Mouse (Mus musculus): ENCODE measurements at regions not wholly inside any gene's neighbourhood (a gene's known extent, or its start where the extent isn't known, plus 50 kb on each side); places are given as distances from the start of the nearest gene placed in this dataset.

DNA sequence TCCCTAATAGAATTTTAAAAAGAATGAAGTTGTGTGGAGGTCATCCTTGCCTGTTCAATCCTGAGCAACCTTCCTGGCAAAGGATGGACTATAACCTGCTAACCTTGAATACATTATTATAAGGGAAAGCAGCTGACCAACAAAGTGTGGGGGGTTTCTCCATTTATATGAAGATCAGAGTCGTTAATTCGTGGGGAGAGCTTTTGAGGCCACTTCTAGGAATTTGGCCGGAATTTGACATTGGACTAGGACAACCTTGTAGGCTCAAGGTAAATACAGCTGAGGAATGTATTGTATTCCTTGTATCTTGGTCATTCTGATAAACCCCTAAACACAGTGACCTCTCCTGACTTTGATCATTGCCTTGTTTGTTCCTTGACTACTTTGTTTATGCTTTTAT is 56.9 kb downstream of the Klf4 start:
- DNase-seq: no peak

DNA sequence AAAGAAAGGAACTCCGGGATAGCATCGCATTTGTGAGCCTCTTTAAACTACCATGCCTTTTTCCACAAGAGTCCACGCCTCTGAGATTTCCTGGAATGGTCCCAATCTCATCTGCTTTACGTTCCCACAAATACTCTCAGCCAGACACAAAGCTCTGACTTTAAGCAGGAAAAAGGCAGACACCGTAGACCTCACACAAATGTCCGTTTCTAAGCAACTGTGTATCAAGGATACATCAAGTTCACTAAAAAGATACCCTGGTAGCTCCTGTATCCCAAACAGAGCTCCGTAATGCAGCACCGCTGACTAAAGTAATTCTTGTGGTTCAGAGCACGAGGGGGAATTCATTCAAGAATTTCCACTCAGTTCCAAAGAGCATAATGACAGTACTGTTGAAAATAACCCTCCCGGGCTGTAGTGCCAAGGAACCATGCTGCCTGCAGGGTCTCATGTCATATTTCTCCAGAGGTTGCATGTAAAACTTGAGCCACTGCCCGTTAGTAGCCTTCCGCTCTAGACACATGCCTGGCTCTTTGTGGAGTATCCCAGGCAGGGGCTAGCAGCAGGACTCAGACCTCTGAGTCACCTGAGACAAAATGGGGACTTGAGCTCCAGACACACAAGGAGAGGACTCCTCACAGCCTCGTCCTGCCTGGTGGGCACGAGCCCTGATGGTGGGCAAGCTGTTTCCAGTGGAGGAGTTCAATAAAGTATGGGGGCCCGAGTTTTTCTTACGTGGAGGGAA is 58.0 kb downstream of the Klf4 start:
- no peak for DNase-seq

DNA sequence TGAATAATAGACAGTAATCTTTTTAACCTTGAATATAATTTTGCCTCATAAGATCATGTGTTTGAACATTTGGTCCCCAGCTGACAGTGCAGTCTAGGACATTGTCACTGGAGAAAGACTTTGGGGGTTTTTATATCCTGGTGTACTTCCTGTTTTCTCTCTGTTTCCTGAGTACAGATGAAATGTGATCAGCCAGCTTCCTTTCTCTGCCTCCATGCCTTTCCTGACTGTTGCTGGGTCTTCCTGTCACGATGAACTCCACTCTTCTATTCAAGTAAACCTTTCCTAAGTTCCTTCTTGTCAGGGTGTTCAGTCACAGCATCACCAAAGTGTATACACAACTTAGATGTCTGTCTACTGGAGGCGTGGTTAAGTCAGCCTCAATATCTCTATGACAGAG is 59.6 kb downstream of the Klf4 start:
- no peak for DNase-seq

DNA sequence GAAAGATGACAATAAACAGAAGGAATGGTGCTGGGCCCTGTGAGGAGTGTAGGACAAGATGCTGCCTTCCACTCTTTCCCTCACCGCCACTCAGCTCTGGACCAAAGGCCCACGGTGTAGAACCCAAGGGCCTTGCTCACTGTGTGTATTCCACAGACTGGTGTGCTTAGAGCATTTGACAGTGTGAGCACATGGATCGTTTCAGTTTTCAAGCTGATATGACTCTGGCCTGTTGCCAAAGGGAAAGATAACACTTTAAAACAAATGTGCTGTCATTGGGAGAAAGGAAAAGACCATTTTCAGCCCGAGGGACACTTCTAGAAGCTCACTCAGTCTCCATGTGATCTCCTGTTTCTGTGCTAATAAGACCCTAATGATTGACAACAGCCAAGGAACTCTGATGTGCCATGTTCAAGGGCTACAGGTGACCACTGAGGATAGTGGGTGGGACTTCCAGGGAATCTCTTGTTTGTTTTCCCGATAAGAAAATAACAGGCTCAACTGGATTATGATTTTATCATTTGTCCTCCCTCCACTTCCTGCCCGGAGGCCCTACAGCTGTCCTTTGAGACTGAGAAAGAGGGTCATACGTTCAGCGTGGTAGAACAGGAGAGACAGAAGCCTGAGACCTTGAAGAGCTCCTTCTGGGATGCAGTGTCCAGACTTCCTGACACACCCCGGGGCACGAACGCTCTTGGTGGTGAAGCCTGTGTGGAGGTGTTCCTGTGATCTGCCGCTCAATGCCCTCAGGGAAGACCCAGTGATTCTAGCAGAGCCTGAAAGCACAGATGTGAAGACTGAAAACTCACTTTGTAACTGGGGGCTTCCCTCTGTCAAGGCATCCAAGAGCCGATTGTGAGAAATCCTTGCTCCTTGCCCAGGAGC is 61.2 kb downstream of the Klf4 start:
- DNase-seq: peak; percentile 30 to 47

DNA sequence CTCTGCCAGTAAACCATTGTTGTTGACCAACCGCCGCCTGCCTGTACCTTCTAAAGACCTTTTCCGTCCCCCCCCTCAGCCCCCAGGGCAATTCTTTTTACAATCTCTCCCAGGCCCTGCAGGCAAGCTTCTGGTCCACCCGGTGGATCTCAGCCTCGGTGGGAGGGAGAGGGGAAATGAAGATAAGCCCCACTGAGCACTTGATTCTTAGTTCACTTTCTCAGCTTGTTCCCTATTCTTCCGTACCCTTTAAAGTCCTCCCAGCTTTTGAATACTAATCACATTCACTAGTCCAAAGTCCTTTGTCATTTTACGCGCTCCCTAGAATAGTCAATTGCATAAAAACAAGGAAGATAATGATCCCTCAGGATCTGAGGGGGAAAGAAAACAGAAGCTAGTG is 68.1 kb downstream of the Klf4 start:
- no peak for DNase-seq

DNA sequence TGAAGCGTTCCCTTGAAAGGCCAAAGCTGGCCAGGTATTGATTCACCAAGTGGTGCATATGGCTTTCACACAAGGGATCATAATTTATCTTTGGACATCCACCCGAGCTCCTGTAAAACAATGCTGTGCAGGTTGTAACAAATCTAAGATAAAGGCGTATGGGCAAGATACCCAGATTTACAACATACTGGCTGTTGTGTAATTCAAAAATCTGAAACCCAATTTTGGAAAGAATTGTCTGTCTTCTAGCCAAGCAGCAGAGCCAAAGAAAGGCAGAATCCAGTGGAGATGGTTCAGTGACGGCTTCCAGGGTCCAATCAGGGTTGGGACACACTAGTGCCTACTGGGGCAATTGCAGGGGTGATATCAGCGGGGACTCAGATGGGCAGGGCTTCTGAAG is 70.3 kb downstream of the Klf4 start:
- no peak for DNase-seq

DNA sequence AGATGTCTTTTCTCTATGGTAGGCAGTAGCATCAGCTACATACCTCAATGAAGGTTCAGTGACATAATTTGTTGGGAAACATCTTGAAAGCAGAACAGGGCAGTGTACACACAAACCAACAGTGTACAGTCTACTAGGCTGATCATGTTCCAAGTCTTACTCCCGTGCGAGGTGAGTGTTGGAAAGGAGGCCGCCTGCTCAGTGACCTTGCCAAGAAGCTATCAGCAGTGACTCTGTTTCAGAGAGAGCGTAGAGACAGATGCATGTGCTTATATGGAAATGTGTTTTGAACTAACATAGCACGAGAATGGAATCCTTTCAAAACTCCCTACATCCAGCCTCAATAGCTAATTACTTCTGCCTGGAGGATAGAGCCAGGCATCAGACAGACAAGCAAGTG is 78.4 kb downstream of the Klf4 start:
- DNase-seq: no peak

DNA sequence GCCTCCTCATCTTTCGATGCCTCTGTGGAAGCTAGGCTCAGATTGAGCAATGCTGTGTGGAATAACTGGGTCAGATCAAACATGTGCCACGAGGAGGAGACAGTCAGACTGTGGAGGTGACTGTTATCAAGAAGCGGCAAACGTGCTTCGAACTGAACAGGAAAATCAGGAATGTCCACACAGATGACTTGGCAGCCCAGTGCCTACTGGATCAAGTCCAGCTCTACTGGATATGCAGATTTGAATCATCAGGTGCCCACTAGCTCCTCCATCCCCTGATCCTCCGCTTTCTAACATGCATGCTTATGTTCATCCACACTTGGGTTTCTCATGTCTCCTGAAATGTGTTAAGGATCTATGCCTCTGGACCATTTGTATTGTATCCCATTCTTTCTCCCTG is 79.7 kb downstream of the Klf4 start:
- DNase-seq: no peak

DNA sequence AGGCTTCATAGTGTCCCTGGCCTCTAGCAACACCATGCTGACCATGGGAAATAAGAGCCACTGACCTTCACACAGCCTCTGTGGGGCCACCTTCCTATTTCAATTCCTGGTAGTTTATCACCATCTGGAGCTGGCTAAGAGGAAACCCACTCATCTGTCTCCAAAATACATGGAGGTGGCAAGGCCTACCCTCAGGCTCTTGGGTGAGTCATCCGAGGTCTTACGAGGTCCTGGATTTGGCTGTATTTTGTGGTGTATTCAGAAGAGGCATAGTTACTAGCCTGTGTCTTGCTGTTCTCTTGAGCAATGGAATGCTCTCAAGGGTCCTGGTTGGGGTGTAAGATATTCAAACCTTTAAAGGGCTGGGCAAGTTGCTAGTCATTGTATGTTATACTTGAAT is 80.6 kb downstream of the Klf4 start:
- DNase-seq: no peak

DNA sequence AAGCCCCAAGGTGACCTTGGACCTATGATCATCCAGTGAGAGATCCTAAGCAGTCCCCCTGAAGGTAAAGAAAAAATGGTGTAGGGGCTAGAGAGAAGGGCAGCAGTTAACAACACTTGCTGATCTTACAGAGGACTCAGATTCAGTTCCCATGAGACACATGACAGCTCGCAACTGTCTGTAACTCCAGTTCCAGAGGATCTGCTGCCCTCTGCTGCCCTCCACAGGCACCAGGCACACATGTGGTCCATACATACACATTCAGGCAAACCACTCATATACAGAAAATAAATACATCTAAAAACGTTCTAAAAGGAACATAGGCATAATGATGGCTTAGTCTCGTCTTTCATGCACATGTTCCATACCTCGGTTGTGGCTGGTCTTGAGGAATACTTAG is 81.2 kb downstream of the Klf4 start:
- DNase-seq: peak; percentile 21 to 30

DNA sequence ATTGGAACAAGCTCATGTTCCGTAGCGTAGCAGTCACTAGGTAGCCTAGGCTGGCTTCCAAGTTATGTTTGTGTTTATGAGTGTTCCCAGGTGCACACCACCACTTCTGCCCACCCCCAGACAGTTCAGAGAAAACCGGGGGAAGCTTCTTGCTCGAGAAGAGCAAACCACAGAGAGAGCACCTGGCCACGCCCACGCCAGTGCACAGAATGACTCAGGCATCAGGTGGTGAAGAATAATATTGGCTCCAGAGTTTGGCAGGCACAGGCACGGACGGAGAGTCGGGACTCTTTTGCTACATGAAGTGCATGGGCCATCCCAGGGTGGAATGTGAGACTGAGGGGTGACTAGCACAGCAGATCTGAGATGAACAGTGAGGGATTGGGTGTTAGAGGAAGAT is 88.8 kb downstream of the Klf4 start:
- DNase-seq: no peak

DNA sequence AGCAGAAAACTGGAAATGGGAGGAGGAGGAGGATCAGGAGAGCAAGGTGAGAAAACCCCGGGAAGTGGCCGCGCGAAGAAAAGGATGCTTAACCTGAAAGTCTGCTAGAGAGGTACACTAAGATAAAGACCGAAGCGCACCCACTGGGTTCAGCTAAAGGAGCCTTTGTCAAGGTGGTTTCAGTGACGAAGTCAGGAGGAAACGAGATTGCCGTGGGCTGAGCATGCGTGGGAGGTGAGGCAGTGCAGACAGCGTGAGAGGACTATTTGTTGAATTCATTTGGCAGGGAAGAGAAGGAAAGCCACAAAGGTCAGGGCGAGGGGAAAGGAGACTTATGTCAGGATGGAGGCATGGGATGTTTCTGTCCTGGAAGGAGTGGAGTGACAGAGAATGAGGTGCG is 90.2 kb downstream of the Klf4 start:
- peak in 1 of 2 experiments; percentile 6 for DNase-seq

Data from kidney, postnatal 4 days (tissue).